Mouse (Mus musculus): ENCODE measurements around the gene Hpd. TPM values are rescaled to one million over a fixed set of nuclear protein-coding genes. Genes with fewer than 3 reads are reported as not detected.
A peak's percentile ranks its signal among the peaks of the same experiment; 100 is the strongest.

Gene Hpd
- total RNA-seq, 2 experiments from 2014 or later: not detected

DNA sequence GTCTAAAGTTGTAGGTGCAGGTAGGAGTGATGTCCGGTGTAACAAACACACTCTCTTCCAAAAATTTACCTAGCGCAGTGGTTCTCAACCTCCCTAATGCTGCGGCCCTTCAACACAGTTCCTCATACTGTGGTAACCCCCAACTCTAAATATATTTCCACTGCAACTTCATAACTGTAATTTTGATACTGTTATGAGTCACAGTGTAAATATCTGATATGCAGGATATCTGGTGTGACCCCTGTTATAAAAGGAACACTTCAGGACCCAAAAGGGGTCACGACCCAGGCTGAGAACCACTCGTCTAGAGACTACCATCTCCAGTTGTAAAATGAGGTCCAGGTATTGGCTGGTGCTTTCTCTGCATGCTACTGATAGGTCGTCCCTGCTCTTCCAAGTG lies 57.4 kb downstream of the Hpd start:
- H3K4me3 ChIP-seq: no peak overlapping the region
- DNase-seq (ENCODE audit: low spot score in 2 of 2): no peak
- no peak for TF ChIP-seq CTCF (conservative IDR thresholded peaks at IDR 0.05)
- H3K27ac ChIP-seq: no peak overlapping the region

GRCm38 (mm10) chr5:123122181-123122580 lies 60.3 kb downstream of the Hpd start:
- no peak for DNase-seq (ENCODE audit: low spot score in 2 of 2)
- H3K27ac ChIP-seq: no peak overlapping the region
- no peak overlapping the region for H3K4me3 ChIP-seq
- TF ChIP-seq CTCF (conservative IDR thresholded peaks at IDR 0.05): peak; percentile 69

Other genes starting within 250 kb of the Hpd start
- gene Kdm2b, start 192.9 kb downstream of the Hpd start, total RNA-seq (2021): 10 to 100 TPM; 35.0 to 36.7 TPM
- gene Orai1, start 167.7 kb downstream of the Hpd start, total RNA-seq (2021): 10 to 100 TPM; 11.0 to 13.5 TPM
- not detected for gene Morn3, start 135.7 kb downstream of the Hpd start, total RNA-seq (2021)
- 10 to 100 TPM; 17.8 to 19.6 TPM for gene Tmem120b, start 114.3 kb downstream of the Hpd start, total RNA-seq (2021)
- gene Rhof, start 50.0 kb downstream of the Hpd start, total RNA-seq (2021): 10 to 100 TPM; 43.3 to 46.3 TPM
- 10 to 100 TPM; 31.2 to 39.4 TPM for gene Setd1b, start 40.5 kb downstream of the Hpd start, total RNA-seq (2021)
- 10 to 100 TPM; 27.8 to 30.4 TPM for gene Psmd9, start 13.3 kb downstream of the Hpd start, total RNA-seq (2021)
- gene Wdr66, start 69.4 kb upstream of the Hpd start, total RNA-seq (2021): 1 to 10 TPM; 4.5 to 5.6 TPM
- gene Bcl7a, start 161.1 kb upstream of the Hpd start, total RNA-seq (2021): 10 to 100 TPM; 67.4 to 70.2 TPM
- 10 to 100 TPM; 17.7 to 18.3 TPM for gene Mlxip, start 212.1 kb upstream of the Hpd start, total RNA-seq (2021)

Measured in layer of hippocampus, adult 2 months (tissue).